Mouse (Mus musculus): Measurements from ENCODE around the gene Foxred2.

Foxred2 gene

DNA sequence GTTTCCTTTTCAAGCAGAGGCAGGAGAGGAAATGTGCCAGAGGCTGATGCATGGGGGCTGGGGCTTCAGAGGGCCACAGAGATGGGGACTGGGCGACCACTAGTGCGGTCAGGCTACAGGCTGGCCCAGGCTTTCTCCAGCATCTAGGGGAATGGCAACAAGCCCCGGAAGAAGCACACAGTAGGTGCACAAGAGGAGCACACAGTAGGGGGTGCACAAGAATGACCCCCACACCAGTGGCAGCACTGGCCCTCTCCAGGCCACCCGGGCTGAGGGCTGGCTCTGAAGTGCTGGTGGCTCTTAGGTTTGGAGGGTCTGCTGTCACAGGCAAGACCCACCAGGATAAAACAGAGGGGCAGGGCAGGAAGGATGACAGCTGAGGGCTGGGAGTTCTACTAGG, 41.2 kb downstream of the Foxred2 start:
- DNase-seq (ENCODE audit: low spot score): no peak

DNA sequence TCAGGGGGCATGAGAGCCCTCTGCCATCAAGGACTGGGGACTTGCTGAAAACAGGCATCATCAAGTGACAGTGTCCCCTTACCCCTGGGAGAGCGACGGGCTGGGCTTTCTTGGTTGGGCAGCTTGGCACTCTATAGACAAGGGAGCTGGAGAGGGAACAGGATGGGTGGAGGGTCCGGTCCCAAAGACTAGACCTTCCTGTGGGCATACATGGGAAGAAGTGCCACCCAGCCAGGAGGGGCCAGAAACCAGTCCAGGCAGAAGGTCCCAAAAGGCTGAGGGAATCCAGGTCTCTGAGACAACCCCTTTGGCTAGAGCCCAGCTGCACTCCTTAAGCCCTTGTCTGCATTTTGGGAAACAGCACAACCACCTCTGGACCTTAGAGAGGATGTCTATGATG, 42.0 kb downstream of the Foxred2 start:
- no peak for DNase-seq (ENCODE audit: low spot score)

DNA sequence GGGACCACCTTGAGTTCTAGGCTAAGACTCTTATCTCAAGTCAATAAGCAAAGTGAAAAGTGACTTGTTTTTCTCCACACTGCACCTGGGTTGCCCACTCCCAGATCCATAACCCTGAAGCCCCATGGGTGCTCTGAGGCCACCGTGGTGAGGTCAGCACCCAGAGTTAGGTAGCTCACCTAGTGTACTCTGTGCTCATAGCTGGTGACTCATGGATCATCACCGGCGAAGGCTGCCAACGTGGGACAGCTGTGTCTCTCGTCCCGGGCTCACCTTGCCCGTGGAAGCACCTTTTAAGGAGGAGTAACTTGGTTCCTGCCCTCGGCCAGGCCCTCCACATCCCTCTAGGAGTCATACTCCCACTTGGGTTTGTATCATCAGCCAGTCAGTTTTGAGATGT, 43.5 kb downstream of the Foxred2 start:
- DNase-seq (ENCODE audit: low spot score): no peak

DNA sequence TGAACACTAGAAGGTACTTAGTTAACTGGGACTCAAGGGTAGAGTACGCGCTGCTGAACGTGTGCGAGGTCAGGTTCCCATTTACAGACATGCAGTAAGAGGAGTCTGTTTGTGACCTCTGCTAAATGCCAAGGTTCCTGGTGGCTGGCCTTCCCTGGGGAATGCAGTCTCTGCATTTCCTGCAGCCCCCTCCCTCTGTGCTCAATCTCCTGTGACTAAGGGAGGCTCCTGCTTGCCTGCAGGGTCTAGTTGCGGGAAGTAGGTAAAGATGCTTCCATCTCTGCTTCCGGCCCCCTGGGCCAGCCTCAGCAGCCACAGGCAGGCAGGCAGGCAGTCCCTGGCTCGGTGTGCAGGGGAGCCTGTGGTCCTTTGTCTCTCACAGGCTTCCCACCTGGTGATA, 43.9 kb downstream of the Foxred2 start:
- no peak for DNase-seq (ENCODE audit: low spot score)

DNA sequence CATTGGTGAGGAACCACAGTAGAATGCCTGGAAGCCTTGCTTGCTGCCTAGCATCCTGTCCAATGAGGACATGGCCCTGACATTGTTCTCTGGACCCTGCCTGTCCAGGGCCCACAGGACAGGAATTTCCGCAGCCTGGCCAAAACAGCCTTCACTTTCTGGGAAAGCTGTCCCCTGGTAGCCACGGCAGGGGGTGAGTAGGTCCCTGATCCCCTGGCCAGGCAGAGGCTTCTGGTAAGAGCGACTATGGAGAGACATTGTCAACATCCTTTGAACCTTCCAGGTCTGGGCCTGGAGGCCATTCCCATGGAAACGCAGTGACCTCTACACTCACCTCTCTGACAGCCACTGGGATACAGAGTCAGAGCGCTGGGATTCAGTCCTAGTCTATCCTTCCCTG, 44.5 kb downstream of the Foxred2 start:
- no peak for DNase-seq (ENCODE audit: low spot score)

DNA sequence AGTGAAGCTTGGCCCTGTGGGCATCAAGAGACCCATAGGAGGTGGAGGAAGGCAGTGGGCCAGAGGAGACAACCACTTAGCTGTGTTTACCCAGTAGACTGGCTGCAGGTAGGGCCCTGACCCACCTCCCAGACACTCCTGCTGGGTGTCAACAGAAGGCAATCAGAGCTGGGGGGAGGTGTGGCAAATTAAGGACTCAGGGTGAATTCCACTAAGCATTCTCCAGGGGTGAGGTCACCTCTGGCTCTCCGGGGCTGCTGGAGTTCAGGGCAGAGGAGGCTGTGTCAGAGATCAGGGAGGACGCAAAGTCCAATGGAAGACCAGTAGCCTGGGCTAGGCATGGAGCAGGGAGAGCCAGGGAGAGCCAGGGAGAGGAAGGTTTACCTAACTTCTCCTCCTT, 45.5 kb downstream of the Foxred2 start:
- DNase-seq (ENCODE audit: low spot score): no peak

DNA sequence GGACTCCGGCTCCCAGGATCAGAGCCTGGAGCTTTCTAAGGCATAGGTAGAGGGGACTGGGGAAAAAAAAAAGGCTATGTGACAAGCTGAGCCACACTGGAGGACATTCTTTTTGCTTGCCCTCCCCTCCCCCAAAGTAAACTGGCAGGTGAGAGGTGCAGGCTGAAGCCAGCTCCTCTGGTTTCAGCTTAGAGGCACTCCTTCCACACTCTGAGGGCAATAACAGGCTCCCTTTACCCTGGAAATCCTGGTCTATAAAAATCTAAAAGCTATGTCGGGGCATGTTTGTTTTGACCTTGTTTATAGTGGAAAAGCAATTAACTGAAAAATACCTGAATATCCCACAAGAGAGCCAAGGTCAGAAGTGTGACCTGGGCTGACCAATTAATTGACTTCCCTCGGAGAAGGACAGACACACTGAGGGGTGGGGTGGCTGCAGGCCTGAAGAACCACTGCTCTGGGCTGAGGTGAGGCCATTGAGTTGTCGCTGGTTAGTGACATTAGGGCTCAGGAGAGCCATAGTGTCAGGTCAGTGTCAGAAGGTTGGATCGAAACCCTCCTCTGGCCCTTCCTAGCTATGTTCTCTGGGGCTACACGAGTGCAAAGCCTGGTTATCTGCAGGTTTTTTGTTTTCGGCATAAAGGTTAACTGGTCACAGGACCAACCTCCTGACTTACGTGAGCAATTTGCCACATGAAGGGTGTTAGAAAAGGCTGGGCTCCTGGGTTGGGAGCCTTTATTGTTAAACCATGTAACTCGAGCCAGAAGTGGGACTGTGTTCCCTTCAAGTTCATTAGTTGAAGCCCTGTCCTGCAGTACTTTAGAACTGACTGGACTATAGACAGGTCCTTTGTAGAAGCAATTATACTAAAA, 48.6 kb downstream of the Foxred2 start:
- no peak for DNase-seq (ENCODE audit: low spot score)

DNA sequence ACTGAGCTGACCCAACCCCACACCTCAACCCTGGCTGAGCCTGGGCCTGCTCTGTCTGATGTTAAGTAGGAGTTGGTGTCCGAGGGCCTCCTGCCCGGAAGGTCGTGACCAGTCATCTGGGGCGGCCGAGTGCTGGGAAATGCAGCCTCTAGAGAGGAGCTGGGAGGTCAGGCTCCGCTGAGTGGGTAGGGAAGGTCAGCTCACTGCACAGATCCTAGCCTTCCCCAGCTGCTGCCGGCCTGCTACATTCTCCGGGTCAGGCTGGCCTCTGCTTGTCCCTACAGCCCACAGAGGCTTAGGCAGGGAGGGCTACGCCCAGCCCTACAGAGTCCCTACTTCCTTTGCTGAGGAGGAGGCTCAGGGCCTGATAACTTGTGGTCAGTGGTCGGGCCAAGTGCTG, 50.0 kb downstream of the Foxred2 start:
- DNase-seq (ENCODE audit: low spot score): no peak

DNA sequence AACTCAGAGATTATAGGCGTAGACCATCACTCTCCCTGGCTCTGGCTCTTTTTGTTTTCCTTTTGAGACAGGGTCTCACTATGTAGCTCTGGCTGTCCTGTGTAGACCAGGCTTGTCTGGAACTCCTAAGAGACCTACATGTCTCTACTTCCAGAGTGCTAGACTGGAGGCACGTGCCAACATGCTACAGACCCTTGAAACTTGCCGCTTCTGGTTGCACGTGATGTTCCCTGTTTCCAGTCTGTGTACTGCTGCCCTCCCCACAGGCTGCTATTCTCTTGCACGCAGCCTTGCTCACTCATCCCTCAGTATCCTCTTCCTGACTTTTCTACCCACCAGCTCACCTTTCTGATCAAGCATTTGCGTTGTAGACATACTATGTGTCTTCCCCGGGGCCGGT, 50.4 kb downstream of the Foxred2 start:
- no peak for DNase-seq (ENCODE audit: low spot score)

DNA sequence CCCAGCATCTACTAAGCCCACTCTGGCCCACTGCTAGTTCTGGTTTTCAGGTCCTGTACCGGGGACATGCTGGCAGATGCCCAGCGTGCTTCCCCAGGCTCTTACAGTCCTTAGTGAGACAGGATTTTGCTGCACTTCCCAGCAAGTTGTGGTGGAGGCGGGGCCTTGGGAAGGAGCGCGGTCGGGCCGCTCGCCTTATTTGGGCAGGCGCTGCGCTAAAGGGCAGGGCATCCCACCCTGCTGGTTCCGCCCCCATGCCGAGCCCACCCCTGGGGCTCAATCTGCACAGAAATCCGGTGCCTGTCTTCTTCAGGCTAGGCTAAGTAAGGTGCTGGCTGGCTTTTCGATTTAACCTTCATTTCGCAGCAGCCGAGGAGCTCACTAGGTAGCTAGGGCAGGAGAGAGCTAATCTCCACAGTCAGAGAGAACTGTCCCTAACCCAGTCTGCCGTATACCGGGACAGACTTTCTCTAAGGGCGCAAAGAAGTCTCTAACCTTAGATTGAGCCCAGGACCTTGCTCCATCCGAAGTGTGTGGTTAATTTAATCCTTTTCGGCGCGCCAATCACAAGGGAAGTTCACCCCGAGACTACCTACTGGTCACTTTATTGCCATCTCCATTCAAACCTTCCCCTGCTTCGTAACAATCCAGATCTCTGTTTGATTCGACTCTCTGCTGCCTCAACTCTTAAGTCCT, 51.1 kb downstream of the Foxred2 start:
- DNase-seq (ENCODE audit: low spot score): peak; percentile 80

DNA sequence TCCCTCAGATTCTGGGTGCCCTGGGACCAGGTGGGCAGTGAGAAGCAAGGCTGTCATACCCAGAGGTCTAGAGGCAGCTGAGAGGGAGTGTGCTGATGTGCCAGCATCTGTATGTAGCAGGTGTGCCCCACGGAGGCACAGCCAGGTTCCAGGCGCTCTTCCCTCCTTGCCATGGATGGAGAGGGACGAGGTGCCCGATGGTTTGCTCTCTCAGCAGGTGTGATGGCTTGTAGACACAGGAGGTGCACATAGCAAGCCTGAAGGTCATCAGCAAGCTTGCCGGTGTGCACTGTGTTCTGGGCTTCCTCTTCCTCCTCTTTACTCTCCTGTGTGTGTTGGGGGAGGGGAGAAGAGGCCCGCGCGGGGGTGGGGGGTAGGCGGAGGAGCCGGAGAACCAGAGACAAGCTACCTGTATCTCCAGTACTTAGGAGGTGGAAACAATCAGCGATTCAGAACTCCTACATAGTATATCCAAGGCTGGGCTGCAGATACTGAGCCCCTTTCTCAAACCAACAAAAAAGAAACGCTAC, 52.1 kb downstream of the Foxred2 start:
- DNase-seq (ENCODE audit: low spot score): no peak

DNA sequence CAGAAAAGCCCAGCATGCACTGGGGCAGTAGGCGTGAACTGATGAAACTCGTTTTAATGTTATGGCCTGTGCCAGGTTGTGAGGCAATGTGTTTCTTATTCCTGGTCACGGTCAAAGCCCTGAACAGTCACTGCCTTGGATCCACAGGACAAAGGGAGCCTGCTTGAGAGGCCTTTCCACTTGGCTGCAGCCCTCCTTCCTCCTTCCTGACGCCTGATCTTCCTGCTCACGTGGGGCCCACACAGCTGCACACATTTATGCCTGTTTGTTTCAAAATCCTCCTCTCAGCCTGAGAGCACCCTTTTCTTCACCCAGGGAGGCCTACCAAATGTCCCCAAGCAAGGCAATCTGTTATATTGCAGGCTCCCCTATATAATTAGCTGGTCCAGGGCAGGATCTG, 53.3 kb downstream of the Foxred2 start:
- DNase-seq (ENCODE audit: low spot score): no peak

DNA sequence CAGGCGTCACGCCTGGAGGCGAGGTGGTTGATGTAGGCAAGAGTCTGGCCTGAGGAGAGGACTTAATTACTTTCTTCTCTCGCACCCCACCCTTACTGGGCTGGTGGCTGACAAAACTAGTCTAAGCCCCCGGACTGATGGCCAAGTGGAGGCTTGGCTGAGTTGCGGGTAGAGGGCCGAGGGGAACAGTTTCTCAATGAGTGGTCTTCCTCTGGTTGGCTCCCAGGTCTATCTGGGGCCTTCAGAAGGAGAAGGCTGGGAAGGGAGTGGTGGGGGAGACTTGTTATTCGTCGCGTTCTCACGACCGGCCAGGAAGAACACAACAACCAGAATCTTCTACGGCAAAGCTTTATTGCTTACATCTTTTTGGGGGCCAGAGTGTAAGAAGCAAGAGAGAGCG, 61.6 kb downstream of the Foxred2 start:
- no peak for DNase-seq (ENCODE audit: low spot score)

DNA sequence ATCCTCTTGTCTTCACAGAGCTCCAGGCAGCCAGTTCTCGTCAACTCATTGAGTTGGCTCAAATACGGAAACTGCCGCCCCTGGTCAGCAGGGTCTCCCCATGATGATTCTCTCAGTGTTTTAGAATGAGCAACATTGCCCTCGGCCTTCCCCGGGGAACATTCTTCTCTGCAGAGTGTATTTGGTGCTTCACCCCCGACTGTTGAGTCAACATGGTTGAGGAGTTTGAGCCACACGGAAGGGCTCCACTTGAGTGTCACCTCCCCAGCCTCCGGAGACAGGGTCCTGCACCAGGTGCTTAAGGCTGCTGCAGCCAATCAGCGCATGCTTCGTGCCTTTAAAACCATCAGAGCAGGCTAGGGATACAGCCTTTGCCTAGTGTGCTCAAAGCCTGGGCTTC, 63.2 kb downstream of the Foxred2 start:
- DNase-seq (ENCODE audit: low spot score): no peak

DNA sequence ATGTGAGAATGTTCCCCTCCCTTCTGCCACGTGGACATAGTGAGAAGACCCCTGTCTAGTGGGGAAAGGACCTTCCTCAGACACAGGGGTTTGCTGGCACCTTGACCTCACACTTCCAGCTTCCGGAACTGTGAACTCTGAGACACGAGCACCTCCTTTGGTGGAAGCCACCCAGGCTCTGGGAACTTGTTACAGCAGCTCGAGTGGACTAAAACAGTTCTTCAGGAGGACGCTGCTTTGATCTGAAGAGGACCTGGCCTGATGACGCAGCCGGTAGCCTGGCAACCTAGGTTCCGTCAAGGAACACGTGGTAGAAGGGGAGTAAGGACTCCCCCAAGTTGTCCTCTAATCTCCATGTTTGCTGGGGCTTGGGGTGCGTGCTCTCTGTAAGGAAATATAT, 64.1 kb downstream of the Foxred2 start:
- no peak for DNase-seq (ENCODE audit: low spot score)

DNA sequence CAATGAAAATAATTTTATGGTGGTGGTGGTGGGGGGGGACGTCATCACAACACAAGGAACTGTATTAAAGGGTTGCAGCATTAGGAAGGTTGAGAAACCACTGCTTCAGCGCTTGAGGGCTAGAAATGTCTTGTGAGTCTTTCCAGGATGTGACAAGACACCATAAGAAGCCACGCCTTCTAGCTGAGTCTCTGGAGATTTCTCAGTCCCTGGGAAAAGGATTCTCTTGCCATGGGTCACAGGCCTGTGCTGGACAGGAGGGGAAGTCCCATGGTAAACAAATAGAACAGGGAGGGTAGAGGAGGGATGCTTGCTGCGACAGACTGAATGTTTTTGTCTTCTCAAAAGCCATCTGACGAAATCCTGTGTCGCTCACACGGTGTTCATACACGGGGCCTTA, 64.8 kb downstream of the Foxred2 start:
- no peak for DNase-seq (ENCODE audit: low spot score)

Data from ovary, postnatal 36 days (tissue).